Mouse (Mus musculus) bone marrow macrophage, adult 2 months (primary cell): Measurements from ENCODE around the gene Ak1. TPM values are rescaled to one million over a fixed set of nuclear protein-coding genes. Genes with fewer than 3 reads are reported as not detected.
A peak's percentile ranks its signal among the peaks of the same experiment; 100 is the strongest.

Experiments used
- H3K27ac ChIP-seq: 2 replicates; pipeline ENCODE4 v1.5.1; 2012; ENCODE audit warnings: low read depth, low read length; ENCODE audit not compliant: insufficient read depth
- H3K4me1 ChIP-seq: 2 replicates; pipeline ENCODE4 v1.6.1; 2012; ENCODE audit warnings: low read length; ENCODE audit not compliant: control insufficient read depth, insufficient read depth
- H3K4me3 ChIP-seq: 2 replicates; pipeline ENCODE4 v1.5.1; 2012; ENCODE audit warnings: mild to moderate bottlenecking, low read length, moderate library complexity; ENCODE audit not compliant: insufficient read depth
- CTCF ChIP-seq: IDR thresholded peaks from 2 replicates; pipeline ENCODE4 v1.5.1; 2012; ENCODE audit warnings: low read depth, mild to moderate bottlenecking, low read length, moderate library complexity
- POLR2A ChIP-seq: IDR thresholded peaks from 2 replicates; pipeline ENCODE4 v1.6.1; 2012; ENCODE audit warnings: mild to moderate bottlenecking, low read depth, low read length, borderline replicate concordance
- polyA plus RNA-seq: library from polyadenylated mRNA; stranded (reverse); fragments of >200 nt; gene quantifications from 2 replicates; pipeline ENCODE4 v1.2.4, GENCODE M21; 2012; ENCODE audit not compliant: missing spikeins, insufficient read depth, insufficient read length

Ak1 gene
- polyA plus RNA-seq: 2.5 and 4.1 TPM in 2 replicates

GRCm38 (mm10) chr2:32621517-32621859 lies at the start of gene Ak1:
Gene Ak1 (plus strand): TSS chr2:32621758.
- Histone ChIP-seq H3K4me1 (peaks cover 14% of the 10 kb centered on the region), H3K27ac (no peak within 1 kb of the TSS), H3K4me3 (no peak within 1 kb of the TSS)
- no peak for TF ChIP-seq CTCF
- no peak for TF ChIP-seq POLR2A

GRCm38 (mm10) chr2:32572196-32572595 lies 49.4 kb upstream of the Ak1 start:
- Histone ChIP-seq H3K27ac (no peak overlapping the region), H3K4me1 (peaks cover 19% of the 10 kb centered on the region), H3K4me3 (no peak overlapping the region)
- TF ChIP-seq CTCF: no peak
- no peak for TF ChIP-seq POLR2A

- Histone ChIP-seq H3K4me3 (no peak within 1 kb of the TSS), H3K4me1 (peaks cover 17% of the 10 kb centered on the region), H3K27ac (no peak within 1 kb of the TSS)
- TF ChIP-seq CTCF (no peak), POLR2A (no peak)
Measured at GRCm38 (mm10) chr2:32574497-32574896, 47.1 kb upstream of the Ak1 start, which contains the start of gene Pip5kl1. Gene Pip5kl1 (plus strand): TSS chr2:32574797.

- no peak for TF ChIP-seq POLR2A
- TF ChIP-seq CTCF: no peak
- no peak overlapping the region for H3K27ac ChIP-seq
- peaks cover 17% of the 10 kb centered on the region for H3K4me1 ChIP-seq
- H3K4me3 ChIP-seq: no peak overlapping the region
Measured at GRCm38 (mm10) chr2:32574901-32575585, 46.5 kb upstream of the Ak1 start.

- H3K4me1 ChIP-seq: peaks cover 17% of the 10 kb centered on the region
- no peak for TF ChIP-seq CTCF
- TF ChIP-seq POLR2A: no peak
- no peak within 1 kb of the TSS for H3K27ac ChIP-seq
- H3K4me3 ChIP-seq: no peak within 1 kb of the TSS
Measured at GRCm38 (mm10) chr2:32575586-32576160, 45.9 kb upstream of the Ak1 start, which contains the start of gene 9430097D07Rik. Gene 9430097D07Rik (minus strand): TSS chr2:32575684.

- H3K27ac ChIP-seq: no peak overlapping the region
- TF ChIP-seq CTCF (no peak), POLR2A (no peak)
- H3K4me1 ChIP-seq: peaks cover 17% of the 10 kb centered on the region
Measured at GRCm38 (mm10) chr2:32576532-32576931, 45.0 kb upstream of the Ak1 start.

GRCm38 (mm10) chr2:32578146-32579046 lies 43.2 kb upstream of the Ak1 start:
- TF ChIP-seq CTCF (no peak), POLR2A (no peak)
- Histone ChIP-seq H3K4me3 (no peak overlapping the region), H3K4me1 (peaks cover 7% of the 10 kb centered on the region), H3K27ac (no peak overlapping the region)

More at GRCm38 (mm10) chr2:32576532-32576931, 45.0 kb upstream of the Ak1 start:
- no peak overlapping the region for H3K4me3 ChIP-seq

GRCm38 (mm10) chr2:32581450-32582095 lies 40.0 kb upstream of the Ak1 start:
- peaks cover 14% of the 10 kb centered on the region for H3K4me1 ChIP-seq
- TF ChIP-seq POLR2A (no peak), CTCF (no peak)
- no peak overlapping the region for H3K4me3 ChIP-seq
- H3K27ac ChIP-seq: no peak overlapping the region

- TF ChIP-seq CTCF (peak; percentile 79), POLR2A (no peak)
- H3K4me1 ChIP-seq: peaks cover 14% of the 10 kb centered on the region
- H3K27ac ChIP-seq: no peak overlapping the region
- peak overlapping the region; percentile 24 for H3K4me3 ChIP-seq
Measured at GRCm38 (mm10) chr2:32582830-32583799, 38.4 kb upstream of the Ak1 start.
